Mouse (Mus musculus): ENCODE measurements around the gene Ugt1a7c. TPM values are rescaled to one million over a fixed set of nuclear protein-coding genes. Genes with fewer than 3 reads are reported as not detected.

The Ugt1a7c gene
- polyA plus RNA-seq, 1 experiment from 2014 or later: 1.3 TPM

DNA sequence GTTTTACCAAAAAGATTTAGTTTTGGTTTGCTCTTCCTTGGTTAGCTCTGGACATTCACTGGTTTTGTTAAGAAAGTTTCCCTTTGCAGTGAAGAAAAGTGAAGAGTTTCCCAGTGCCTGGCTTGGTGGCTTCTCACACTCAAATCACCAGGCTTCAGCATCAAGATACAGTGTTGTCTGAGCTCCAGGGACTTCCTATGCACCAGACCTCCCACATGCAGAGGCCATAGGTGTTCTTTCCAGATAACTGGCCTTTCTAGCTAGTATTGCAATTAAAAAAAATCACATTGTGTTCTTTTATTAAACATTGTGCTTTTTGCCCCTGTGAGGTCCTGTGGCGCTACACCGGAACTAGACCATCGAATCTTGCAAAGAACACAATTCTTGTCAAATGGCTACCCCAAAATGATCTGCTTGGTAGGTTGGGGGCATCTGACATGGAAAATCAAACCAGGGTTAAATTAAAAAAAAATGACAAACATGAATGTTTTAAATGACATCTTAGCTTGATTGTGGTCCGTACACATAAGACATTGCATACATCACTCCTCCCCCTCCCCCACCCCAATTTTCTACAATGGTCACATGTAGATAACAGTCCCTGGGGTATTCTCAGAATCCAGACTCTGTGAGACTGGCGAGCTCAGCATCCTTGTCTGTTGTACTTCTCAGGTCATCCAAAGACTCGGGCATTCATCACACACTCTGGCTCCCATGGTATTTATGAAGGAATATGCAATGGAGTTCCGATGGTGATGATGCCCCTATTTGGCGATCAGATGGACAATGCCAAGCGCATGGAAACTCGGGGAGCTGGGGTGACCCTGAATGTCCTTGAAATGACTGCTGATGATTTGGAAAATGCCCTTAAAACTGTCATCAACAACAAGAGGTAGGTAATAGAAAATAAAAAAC, 120.9 kb downstream of the Ugt1a7c start:
- Histone ChIP-seq H3K9ac (no peak overlapping the region), H3K4me2 (replicated peaks) (no peak overlapping the region), H3K4me1 (replicated peaks; ENCODE audit: control insufficient read depth, insufficient read depth, low read length) (no peaks in the 10 kb centered on the region), H3K27ac (no peak overlapping the region), H3K36me3 (replicated peaks; ENCODE audit: control insufficient read depth, insufficient read depth) (no peaks in the 10 kb centered on the region), H3K4me3 (replicated peaks; ENCODE audit: low read length) (no peak overlapping the region), H3K27me3 (ENCODE audit: control insufficient read depth, insufficient read depth, low read length) (no peaks in the 10 kb centered on the region), H3K9me3 (ENCODE audit: control insufficient read depth, low read length) (peaks cover 50% of the 10 kb centered on the region)
- DNase-seq (ENCODE audit: low spot score) (peak; percentile 27), ATAC-seq (ENCODE audit: low FRiP score) (0 out of 2 replicates have a peak, but pooled peaks have one; percentile 0)
- WGBS: 73% methylated on average over 10 of the region's 10 CpGs

DNA sequence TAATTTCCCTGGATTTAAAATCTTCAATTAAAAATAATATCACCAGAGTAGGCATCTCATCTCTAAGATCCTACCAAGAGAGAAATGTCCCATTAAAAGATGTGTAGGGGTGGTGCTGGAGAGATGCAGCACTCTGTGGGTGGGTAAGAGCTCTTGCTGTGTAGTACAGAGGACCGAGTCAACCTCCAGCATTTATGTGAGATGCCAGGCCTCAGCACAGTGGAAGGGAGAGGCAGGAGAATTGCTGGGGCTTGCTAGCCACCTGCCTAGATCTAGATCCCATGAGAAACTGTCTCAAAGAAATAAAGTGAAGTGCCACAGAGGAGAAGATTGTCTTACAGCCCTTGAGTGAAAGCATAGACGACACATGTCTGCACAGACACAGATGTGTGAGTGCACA, 121.7 kb downstream of the Ugt1a7c start:
- no peaks in the 10 kb centered on the region for H3K4me1 ChIP-seq (replicated peaks; ENCODE audit: control insufficient read depth, insufficient read depth, low read length)
- H3K36me3 ChIP-seq (replicated peaks; ENCODE audit: control insufficient read depth, insufficient read depth): no peaks in the 10 kb centered on the region
- DNase-seq (ENCODE audit: low spot score) (no peak), ATAC-seq (ENCODE audit: low FRiP score) (no peak)
- H3K4me2 ChIP-seq (replicated peaks): no peak overlapping the region
- H3K27me3 ChIP-seq (ENCODE audit: control insufficient read depth, insufficient read depth, low read length): no peaks in the 10 kb centered on the region
- H3K9me3 ChIP-seq (ENCODE audit: control insufficient read depth, low read length): peaks cover 46% of the 10 kb centered on the region
- no peak overlapping the region for H3K9ac ChIP-seq
- no peak overlapping the region for H3K4me3 ChIP-seq (replicated peaks; ENCODE audit: low read length)
- H3K27ac ChIP-seq: no peak overlapping the region
- 56% methylated on average over 2 of the region's 2 CpGs for WGBS

DNA sequence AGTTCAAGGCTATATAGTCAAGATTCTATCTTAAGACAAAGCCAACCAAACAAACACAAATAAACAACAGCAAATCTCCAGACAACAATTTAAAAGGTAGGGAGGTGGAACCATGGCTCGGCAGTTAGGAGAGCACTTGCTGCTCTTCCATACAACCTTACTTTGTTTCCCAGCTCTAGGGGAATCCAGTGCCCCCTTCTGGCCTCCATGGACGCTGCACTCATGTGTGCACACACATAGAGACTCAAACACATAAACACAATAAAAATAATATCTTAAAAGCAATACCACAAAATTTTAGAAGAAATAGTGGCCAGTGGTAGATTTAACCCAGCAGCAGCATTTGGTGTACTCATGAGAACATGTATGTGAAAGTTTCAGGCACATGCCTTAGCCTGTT, 122.3 kb downstream of the Ugt1a7c start:
- H3K4me2 ChIP-seq (replicated peaks): no peak overlapping the region
- H3K9ac ChIP-seq: no peak overlapping the region
- 67% methylated on average over 2 of the region's 2 CpGs for WGBS
- H3K4me1 ChIP-seq (replicated peaks; ENCODE audit: control insufficient read depth, insufficient read depth, low read length): no peaks in the 10 kb centered on the region
- H3K27me3 ChIP-seq (ENCODE audit: control insufficient read depth, insufficient read depth, low read length): no peaks in the 10 kb centered on the region
- H3K4me3 ChIP-seq (replicated peaks; ENCODE audit: low read length): no peak overlapping the region
- ATAC-seq (ENCODE audit: low FRiP score) (no peak), DNase-seq (ENCODE audit: low spot score) (peak; percentile 31)
- peaks cover 44% of the 10 kb centered on the region for H3K9me3 ChIP-seq (ENCODE audit: control insufficient read depth, low read length)
- no peak overlapping the region for H3K27ac ChIP-seq
- H3K36me3 ChIP-seq (replicated peaks; ENCODE audit: control insufficient read depth, insufficient read depth): no peaks in the 10 kb centered on the region

DNA sequence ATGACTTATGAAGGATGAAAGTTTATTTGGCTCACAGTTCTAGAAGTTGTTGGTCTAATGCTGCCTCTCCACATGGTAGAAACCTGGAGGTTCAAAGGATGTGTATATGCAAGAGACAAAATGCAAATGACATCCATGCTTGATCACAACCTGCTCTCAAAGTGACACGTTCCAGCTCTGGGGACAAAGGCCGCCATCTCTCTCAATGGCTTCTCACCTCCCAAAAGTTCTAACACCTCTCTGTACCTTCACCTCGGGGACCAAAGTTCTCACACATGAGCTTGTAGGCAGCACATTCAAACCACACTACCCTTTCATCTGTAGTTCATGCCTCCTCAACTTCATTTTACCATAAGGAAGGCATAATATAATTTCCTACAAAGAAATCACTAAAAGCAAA, 122.7 kb downstream of the Ugt1a7c start:
- 39% methylated on average over 3 of the region's 3 CpGs for WGBS
- ATAC-seq (ENCODE audit: low FRiP score): no peak
- no peak for DNase-seq (ENCODE audit: low spot score)

DNA sequence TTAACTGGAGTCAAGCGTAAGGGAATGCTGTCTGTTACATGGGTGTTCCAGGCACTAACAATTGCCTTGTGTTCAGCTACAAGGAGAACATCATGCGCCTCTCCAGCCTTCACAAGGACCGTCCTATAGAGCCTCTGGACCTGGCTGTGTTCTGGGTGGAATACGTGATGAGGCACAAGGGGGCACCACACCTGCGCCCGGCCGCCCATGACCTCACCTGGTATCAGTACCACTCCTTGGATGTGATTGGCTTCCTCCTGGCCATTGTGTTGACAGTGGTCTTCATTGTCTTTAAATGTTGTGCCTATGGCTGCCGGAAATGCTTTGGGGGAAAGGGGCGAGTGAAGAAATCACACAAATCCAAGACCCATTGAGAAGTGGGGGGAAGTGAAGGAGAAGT, 123.2 kb downstream of the Ugt1a7c start:
- no peak overlapping the region for H3K4me2 ChIP-seq (replicated peaks)
- H3K4me3 ChIP-seq (replicated peaks; ENCODE audit: low read length): no peak overlapping the region
- H3K9me3 ChIP-seq (ENCODE audit: control insufficient read depth, low read length): peaks cover 38% of the 10 kb centered on the region
- 74% methylated on average over 9 of the region's 9 CpGs for WGBS
- no peaks in the 10 kb centered on the region for H3K27me3 ChIP-seq (ENCODE audit: control insufficient read depth, insufficient read depth, low read length)
- no peak overlapping the region for H3K9ac ChIP-seq
- DNase-seq (ENCODE audit: low spot score): no peak
- H3K36me3 ChIP-seq (replicated peaks; ENCODE audit: control insufficient read depth, insufficient read depth): no peaks in the 10 kb centered on the region
- H3K27ac ChIP-seq: no peak overlapping the region
- ATAC-seq (ENCODE audit: low FRiP score): no peak
- no peaks in the 10 kb centered on the region for H3K4me1 ChIP-seq (replicated peaks; ENCODE audit: control insufficient read depth, insufficient read depth, low read length)

More for the DNA sequence above, 122.7 kb downstream of the Ugt1a7c start:
- no peak overlapping the region for H3K4me3 ChIP-seq (replicated peaks; ENCODE audit: low read length)
- H3K9me3 ChIP-seq (ENCODE audit: control insufficient read depth, low read length): peaks cover 42% of the 10 kb centered on the region
- H3K27ac ChIP-seq: no peak overlapping the region
- H3K27me3 ChIP-seq (ENCODE audit: control insufficient read depth, insufficient read depth, low read length): no peaks in the 10 kb centered on the region
- H3K9ac ChIP-seq: no peak overlapping the region
- H3K4me1 ChIP-seq (replicated peaks; ENCODE audit: control insufficient read depth, insufficient read depth, low read length): no peaks in the 10 kb centered on the region
- H3K4me2 ChIP-seq (replicated peaks): no peak overlapping the region
- H3K36me3 ChIP-seq (replicated peaks; ENCODE audit: control insufficient read depth, insufficient read depth): no peaks in the 10 kb centered on the region

DNA sequence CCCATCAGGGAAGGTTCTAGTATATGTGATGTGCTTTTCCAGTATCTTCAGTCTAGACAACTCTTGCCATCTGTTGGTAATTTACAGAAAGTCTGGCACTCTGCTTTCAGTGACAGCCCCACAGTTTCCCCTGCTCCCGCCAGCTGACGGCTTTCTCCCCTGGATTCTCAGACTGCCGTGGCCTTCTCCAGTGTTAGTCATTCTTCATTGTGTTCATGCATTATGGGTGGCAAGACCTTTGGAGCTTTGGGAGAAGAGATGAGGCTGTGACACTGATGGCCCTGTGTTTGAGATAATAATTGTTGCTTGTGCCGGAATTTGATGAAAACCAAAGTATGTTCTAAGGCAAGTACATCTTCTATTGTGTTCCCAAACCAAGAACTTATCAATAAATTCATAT, 123.7 kb downstream of the Ugt1a7c start:
- ATAC-seq (ENCODE audit: low FRiP score): no peak
- no peaks in the 10 kb centered on the region for H3K27me3 ChIP-seq (ENCODE audit: control insufficient read depth, insufficient read depth, low read length)
- no peak for DNase-seq (ENCODE audit: low spot score)
- H3K4me2 ChIP-seq (replicated peaks): no peak overlapping the region
- no peaks in the 10 kb centered on the region for H3K36me3 ChIP-seq (replicated peaks; ENCODE audit: control insufficient read depth, insufficient read depth)
- no peak overlapping the region for H3K4me3 ChIP-seq (replicated peaks; ENCODE audit: low read length)
- 51% methylated on average over 4 of the region's 4 CpGs for WGBS
- H3K9ac ChIP-seq: no peak overlapping the region
- no peak overlapping the region for H3K27ac ChIP-seq
- peaks cover 32% of the 10 kb centered on the region for H3K9me3 ChIP-seq (ENCODE audit: control insufficient read depth, low read length)
- no peaks in the 10 kb centered on the region for H3K4me1 ChIP-seq (replicated peaks; ENCODE audit: control insufficient read depth, insufficient read depth, low read length)

DNA sequence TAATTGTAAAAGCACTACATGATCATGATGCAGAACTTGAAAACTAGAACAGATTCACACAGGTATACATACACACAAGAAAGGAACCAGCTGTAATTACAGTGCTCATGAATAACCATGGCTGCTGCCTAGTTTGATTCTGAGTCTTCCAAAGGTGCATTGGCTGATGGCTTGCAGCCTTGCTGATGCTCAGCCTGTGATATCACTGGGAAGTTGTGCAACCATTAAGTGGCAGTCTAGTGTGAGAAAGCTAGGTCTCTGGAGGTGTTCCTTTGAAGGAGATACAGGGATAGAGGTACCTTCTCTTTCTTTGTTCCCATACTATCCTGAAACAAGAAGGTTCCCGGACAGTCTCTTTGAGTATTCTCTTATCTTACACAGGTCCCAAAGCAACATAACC, 124.2 kb downstream of the Ugt1a7c start:
- Histone ChIP-seq H3K36me3 (replicated peaks; ENCODE audit: control insufficient read depth, insufficient read depth) (no peaks in the 10 kb centered on the region), H3K27me3 (ENCODE audit: control insufficient read depth, insufficient read depth, low read length) (no peaks in the 10 kb centered on the region), H3K27ac (no peak overlapping the region), H3K4me2 (replicated peaks) (no peak overlapping the region), H3K9ac (no peak overlapping the region), H3K4me1 (replicated peaks; ENCODE audit: control insufficient read depth, insufficient read depth, low read length) (no peaks in the 10 kb centered on the region), H3K4me3 (replicated peaks; ENCODE audit: low read length) (no peak overlapping the region), H3K9me3 (ENCODE audit: control insufficient read depth, low read length) (peaks cover 28% of the 10 kb centered on the region)
- ATAC-seq (ENCODE audit: low FRiP score) (no peak), DNase-seq (ENCODE audit: low spot score) (peak; percentile 24)
- WGBS: 25% methylated on average over 1 of the region's 1 CpGs

DNA sequence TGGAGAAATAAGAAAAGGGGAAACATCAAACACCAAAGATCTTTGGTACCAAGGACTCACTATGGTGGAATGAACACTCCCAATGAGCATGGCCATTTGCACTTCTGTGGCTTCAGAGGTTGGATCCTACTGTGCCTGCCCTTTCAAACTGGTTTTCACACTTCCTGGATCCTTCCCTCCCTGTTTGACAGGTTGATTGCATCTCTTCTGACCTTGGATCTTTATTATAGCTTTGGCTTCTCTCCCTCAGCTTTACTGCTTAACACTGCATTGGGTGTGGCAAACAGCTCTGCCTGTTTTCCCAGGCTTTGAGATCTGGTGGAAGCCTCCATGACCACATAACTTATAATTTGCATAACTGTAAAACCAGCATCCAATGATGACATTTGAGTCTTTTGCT, 125.5 kb downstream of the Ugt1a7c start:
- Histone ChIP-seq H3K27ac (no peak overlapping the region), H3K9me3 (ENCODE audit: control insufficient read depth, low read length) (peaks cover 17% of the 10 kb centered on the region), H3K4me2 (replicated peaks) (no peak overlapping the region), H3K4me3 (replicated peaks; ENCODE audit: low read length) (no peak overlapping the region), H3K9ac (no peak overlapping the region), H3K27me3 (ENCODE audit: control insufficient read depth, insufficient read depth, low read length) (no peaks in the 10 kb centered on the region), H3K36me3 (replicated peaks; ENCODE audit: control insufficient read depth, insufficient read depth) (no peaks in the 10 kb centered on the region), H3K4me1 (replicated peaks; ENCODE audit: control insufficient read depth, insufficient read depth, low read length) (no peaks in the 10 kb centered on the region)
- DNase-seq (ENCODE audit: low spot score): no peak
- no peak for ATAC-seq (ENCODE audit: low FRiP score)

DNA sequence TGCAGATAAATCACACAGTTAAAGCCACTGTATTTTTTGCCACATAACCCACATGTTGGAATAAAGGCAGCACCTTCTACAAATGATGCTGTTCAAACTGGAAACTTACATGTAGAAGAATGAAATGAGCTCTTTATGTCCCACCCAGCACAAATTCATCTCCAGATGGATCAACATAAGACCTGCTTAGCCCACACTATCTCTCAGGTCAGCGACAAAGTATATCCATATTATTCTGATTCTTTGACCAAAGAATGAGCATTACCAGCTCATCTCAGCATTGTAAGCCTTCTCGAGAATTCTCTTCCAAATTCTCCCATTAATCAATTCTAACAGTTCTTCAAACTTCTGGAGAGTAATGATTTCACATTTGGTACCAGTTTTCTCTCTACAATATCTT, 127.4 kb downstream of the Ugt1a7c start:
- Histone ChIP-seq H3K27me3 (ENCODE audit: control insufficient read depth, insufficient read depth, low read length) (no peaks in the 10 kb centered on the region), H3K4me3 (replicated peaks; ENCODE audit: low read length) (no peak overlapping the region), H3K36me3 (replicated peaks; ENCODE audit: control insufficient read depth, insufficient read depth) (no peaks in the 10 kb centered on the region), H3K9me3 (ENCODE audit: control insufficient read depth, low read length) (peaks cover 27% of the 10 kb centered on the region), H3K27ac (no peak overlapping the region), H3K4me1 (replicated peaks; ENCODE audit: control insufficient read depth, insufficient read depth, low read length) (no peaks in the 10 kb centered on the region), H3K9ac (no peak overlapping the region), H3K4me2 (replicated peaks) (no peak overlapping the region)
- ATAC-seq (ENCODE audit: low FRiP score) (no peak), DNase-seq (ENCODE audit: low spot score) (no peak)
- 56% methylated on average over 2 of the region's 2 CpGs for WGBS
